Mouse (Mus musculus): ENCODE results near the gene Mbd5. TPM values are rescaled to one million over a fixed set of nuclear protein-coding genes. Genes with fewer than 3 reads are reported as not detected.

The Mbd5 gene
- polyA plus RNA-seq, 1 experiment from 2014 or later = 11.4 TPM

DNA sequence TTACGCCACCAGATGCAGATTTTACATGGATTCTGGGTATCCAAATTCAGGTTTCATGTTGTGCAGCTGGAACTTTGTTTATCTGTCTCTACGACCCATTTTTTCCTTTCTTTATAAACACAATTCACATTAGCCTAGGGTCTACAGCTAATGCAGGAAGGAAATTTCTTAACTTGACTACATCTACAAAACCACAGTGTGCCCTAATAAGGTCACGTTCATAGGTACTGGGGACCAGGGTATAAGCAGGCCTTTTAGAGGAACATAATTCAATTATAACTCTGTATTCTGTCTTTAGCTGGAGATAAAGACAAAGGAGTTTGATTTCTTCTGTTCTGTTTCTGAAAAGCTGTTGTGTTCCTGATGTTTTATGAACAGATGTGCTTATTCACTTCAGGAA lies 172.3 kb downstream of the Mbd5 start:
- Histone ChIP-seq H3K4me3 (ENCODE audit: low read depth, low read length) (no peak overlapping the region), H3K27ac (ENCODE audit: low read length) (no peak overlapping the region), H3K9ac (replicated peaks; ENCODE audit: low read depth) (no peak overlapping the region), H3K27me3 (replicated peaks; ENCODE audit: insufficient read depth, low read length) (no peaks in the 10 kb centered on the region), H3K4me2 (replicated peaks; ENCODE audit: low read depth, low read length) (no peak overlapping the region), H3K4me1 (ENCODE audit: insufficient read depth, low read depth, low read length) (no peaks in the 10 kb centered on the region), H3K9me3 (ENCODE audit: low read length) (no peaks in the 10 kb centered on the region), H3K36me3 (ENCODE audit: insufficient read depth, low read length) (no peaks in the 10 kb centered on the region; the same call in 1 of the 2 replicates)
- TF ChIP-seq EP300 (IDR thresholded peaks at IDR 0.05) (no peak), CTCF (IDR thresholded peaks at IDR 0.05) (no peak)
- WGBS = 67% methylated on average over 3 of the region's 3 CpGs
- ATAC-seq (no peak), DNase-seq (ENCODE audit: low spot score) (no peak)

DNA sequence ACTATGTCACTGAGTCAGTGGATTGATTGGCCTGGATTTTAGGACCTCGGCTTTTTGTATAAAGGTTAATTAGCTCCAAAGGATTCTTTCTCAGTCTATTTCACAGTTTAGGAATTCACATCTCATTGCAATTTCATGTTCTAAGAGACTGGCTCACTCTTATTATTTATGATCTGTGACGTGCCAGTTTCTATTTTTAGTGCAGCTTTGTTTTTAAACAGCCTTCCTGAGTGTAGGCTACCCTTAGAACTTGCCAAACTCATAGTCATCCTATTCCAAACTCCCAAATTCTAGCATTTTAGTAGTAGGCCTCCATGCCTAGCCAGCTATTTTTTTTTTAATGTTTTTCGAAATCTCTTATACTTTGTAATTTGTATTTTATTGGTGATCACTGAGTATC lies 192.9 kb downstream of the Mbd5 start:
- Histone ChIP-seq H3K27me3 (replicated peaks; ENCODE audit: insufficient read depth, low read length) (no peaks in the 10 kb centered on the region), H3K4me3 (ENCODE audit: low read depth, low read length) (no peak overlapping the region), H3K4me1 (ENCODE audit: insufficient read depth, low read depth, low read length) (no peaks in the 10 kb centered on the region), H3K36me3 (ENCODE audit: insufficient read depth, low read length) (no peaks in the 10 kb centered on the region), H3K9ac (replicated peaks; ENCODE audit: low read depth) (no peak overlapping the region), H3K4me2 (replicated peaks; ENCODE audit: low read depth, low read length) (no peak overlapping the region), H3K27ac (ENCODE audit: low read length) (no peak overlapping the region), H3K9me3 (ENCODE audit: low read length) (no peaks in the 10 kb centered on the region)
- WGBS = 57% methylated on average over 3 of the region's 3 CpGs
- ATAC-seq = no peak
- TF ChIP-seq EP300 (IDR thresholded peaks at IDR 0.05) (no peak), CTCF (IDR thresholded peaks at IDR 0.05) (no peak)
- peak; percentile 29 for DNase-seq (ENCODE audit: low spot score)

DNA sequence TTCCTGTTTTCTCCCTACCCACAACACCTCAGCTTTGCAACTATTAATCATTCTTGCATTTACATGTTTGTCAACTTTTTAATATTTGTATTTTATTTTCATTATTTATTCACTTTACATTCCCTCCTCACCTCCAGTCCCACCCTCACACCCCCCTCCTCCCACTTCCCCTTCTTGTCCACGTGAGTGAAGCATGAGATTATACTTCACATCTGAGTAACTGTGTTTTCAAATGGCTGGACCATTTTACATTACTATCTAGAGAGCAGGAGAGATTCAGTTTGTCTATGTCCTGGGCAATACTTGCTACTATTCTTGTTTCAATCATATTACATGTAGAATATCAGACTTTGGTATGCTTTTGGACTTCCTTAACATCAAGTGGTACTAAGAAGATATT lies 204.3 kb downstream of the Mbd5 start:
- H3K4me1 ChIP-seq (ENCODE audit: insufficient read depth, low read depth, low read length) = no peaks in the 10 kb centered on the region

DNA sequence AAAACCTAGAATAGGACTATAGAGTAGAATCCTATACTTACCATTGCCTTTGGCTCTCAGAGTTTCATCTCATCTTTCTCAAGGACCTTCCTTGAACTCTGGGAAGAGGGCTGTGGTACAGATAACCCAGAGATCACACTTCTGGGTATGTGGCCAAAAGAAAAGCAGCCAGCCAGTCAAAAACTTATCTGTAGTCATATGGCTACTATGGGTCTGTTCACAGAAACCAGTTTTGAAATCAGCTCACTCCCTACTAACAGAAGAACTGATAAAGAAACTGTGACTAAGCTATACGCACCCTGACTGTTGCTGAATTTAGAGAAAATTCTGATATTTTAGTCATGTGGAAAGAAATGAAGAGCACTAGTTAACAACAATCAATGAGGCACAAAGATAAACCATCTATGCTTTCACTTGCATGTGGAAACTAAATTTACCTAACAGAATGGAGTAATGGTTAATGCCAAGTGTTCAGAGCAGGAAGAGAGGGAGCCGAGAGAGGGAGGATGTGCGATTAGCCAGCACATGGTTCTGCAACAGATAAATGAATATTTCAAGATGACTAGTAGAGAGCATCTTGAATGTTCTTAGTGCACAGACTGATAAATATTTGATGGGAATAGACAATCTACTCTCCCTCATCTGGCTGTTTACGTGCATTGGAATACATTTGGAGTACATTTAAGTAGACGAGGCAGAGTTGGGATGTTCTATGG lies 211.1 kb downstream of the Mbd5 start:
- Histone ChIP-seq H3K4me2 (replicated peaks; ENCODE audit: low read depth, low read length) (no peak overlapping the region), H3K27me3 (replicated peaks; ENCODE audit: insufficient read depth, low read length) (no peaks in the 10 kb centered on the region), H3K4me1 (ENCODE audit: insufficient read depth, low read depth, low read length) (no peaks in the 10 kb centered on the region), H3K36me3 (ENCODE audit: insufficient read depth, low read length) (no peaks in the 10 kb centered on the region), H3K4me3 (ENCODE audit: low read depth, low read length) (no peak overlapping the region), H3K9ac (replicated peaks; ENCODE audit: low read depth) (no peak overlapping the region), H3K9me3 (ENCODE audit: low read length) (no peaks in the 10 kb centered on the region), H3K27ac (ENCODE audit: low read length) (no peak overlapping the region)
- TF ChIP-seq CTCF (IDR thresholded peaks at IDR 0.05) (no peak), EP300 (IDR thresholded peaks at IDR 0.05) (no peak)
- no peak for ATAC-seq
- 85% methylated on average over 5 of the region's 5 CpGs for WGBS
- DNase-seq (ENCODE audit: low spot score) = no peak

More for the DNA sequence above, 204.3 kb downstream of the Mbd5 start:
- Histone ChIP-seq H3K9me3 (ENCODE audit: low read length) (no peaks in the 10 kb centered on the region), H3K36me3 (ENCODE audit: insufficient read depth, low read length) (no peaks in the 10 kb centered on the region), H3K4me2 (replicated peaks; ENCODE audit: low read depth, low read length) (no peak overlapping the region), H3K27ac (ENCODE audit: low read length) (no peak overlapping the region), H3K27me3 (replicated peaks; ENCODE audit: insufficient read depth, low read length) (no peaks in the 10 kb centered on the region), H3K4me3 (ENCODE audit: low read depth, low read length) (no peak overlapping the region), H3K9ac (replicated peaks; ENCODE audit: low read depth) (no peak overlapping the region)
- no peak for TF ChIP-seq CTCF (IDR thresholded peaks at IDR 0.05)
- no peak for TF ChIP-seq EP300 (IDR thresholded peaks at IDR 0.05)
- WGBS = 55% methylated on average over 1 of the region's 1 CpGs
- ATAC-seq = no peak
- no peak for DNase-seq (ENCODE audit: low spot score)

DNA sequence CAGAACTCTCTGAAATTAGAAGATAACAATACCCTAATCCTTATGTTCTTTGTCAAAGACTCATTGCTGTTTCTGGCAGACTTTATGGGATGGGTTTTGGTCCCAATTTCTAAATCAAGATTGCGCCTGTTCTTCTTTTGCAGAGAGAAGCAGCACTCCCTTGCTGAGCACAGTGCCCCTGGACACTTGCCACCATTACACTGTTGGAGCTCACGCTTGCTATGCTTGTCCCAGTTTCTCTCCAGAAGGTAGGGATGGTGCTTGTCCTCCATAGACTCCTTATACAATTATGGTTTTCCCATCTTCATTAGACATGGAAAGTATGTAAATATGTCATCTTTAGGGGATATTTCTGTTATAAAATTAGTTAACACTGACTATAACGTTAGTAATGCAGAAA lies 220.5 kb downstream of the Mbd5 start:
- TF ChIP-seq EP300 (IDR thresholded peaks at IDR 0.05) (no peak), CTCF (IDR thresholded peaks at IDR 0.05) (no peak)
- H3K4me2 ChIP-seq (replicated peaks; ENCODE audit: low read depth, low read length) = no peak overlapping the region
- no peak for ATAC-seq
- 90% methylated on average over 3 of the region's 3 CpGs for WGBS
- no peaks in the 10 kb centered on the region for H3K9me3 ChIP-seq (ENCODE audit: low read length)
- H3K36me3 ChIP-seq (ENCODE audit: insufficient read depth, low read length) = no peaks in the 10 kb centered on the region
- no peak overlapping the region for H3K9ac ChIP-seq (replicated peaks; ENCODE audit: low read depth)
- no peak overlapping the region for H3K4me3 ChIP-seq (ENCODE audit: low read depth, low read length)
- no peak overlapping the region for H3K27ac ChIP-seq (ENCODE audit: low read length)
- H3K27me3 ChIP-seq (replicated peaks; ENCODE audit: insufficient read depth, low read length) = no peaks in the 10 kb centered on the region
- no peaks in the 10 kb centered on the region for H3K4me1 ChIP-seq (ENCODE audit: insufficient read depth, low read depth, low read length)
- DNase-seq (ENCODE audit: low spot score) = no peak

DNA sequence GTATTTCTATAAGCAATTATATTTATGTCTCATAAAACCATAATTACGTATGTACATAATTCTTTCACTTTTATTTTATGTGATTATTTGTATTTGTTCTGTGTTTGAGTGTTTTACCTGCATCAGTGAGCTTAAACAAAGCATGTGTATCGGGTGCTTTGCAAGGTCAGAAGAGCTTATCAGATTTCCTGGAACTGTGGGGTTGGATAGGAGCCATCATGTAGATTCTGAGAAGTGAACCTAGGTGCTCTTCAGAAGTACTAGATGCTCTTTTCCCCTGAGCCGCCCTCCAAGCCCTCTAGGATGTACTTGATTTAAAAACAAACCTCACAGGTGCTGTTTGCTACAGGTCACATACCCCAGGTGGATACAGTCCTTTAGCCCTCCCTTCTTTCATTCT lies 227.7 kb downstream of the Mbd5 start:
- WGBS = 75% methylated on average over 3 of the region's 3 CpGs
- peak; percentile 24 for DNase-seq (ENCODE audit: low spot score)
- H3K27ac ChIP-seq (ENCODE audit: low read length) = no peak overlapping the region

More for the DNA sequence above, 227.7 kb downstream of the Mbd5 start:
- Histone ChIP-seq H3K4me3 (ENCODE audit: low read depth, low read length) (no peak overlapping the region), H3K4me1 (ENCODE audit: insufficient read depth, low read depth, low read length) (no peaks in the 10 kb centered on the region), H3K27me3 (replicated peaks; ENCODE audit: insufficient read depth, low read length) (no peaks in the 10 kb centered on the region), H3K9me3 (ENCODE audit: low read length) (no peaks in the 10 kb centered on the region), H3K4me2 (replicated peaks; ENCODE audit: low read depth, low read length) (no peak overlapping the region), H3K36me3 (ENCODE audit: insufficient read depth, low read length) (no peaks in the 10 kb centered on the region; the same call in 1 of the 2 replicates), H3K9ac (replicated peaks; ENCODE audit: low read depth) (no peak overlapping the region)
- ATAC-seq = peak; percentile 43
- TF ChIP-seq EP300 (IDR thresholded peaks at IDR 0.05) (0 out of 2 replicates have a peak, but pooled peaks have one; percentile 11), CTCF (IDR thresholded peaks at IDR 0.05) (no peak)

Measured in lung, postnatal 0 days (tissue).